Mouse (Mus musculus) right cerebral cortex, postnatal 10 days (tissue): ENCODE results near the gene Fkbp2.
A peak's percentile ranks its signal among the peaks of the same experiment; 100 is the strongest.
"Not testable (repeated sequence)": the region's sequence is repeated elsewhere in the genome, so short reads cannot be mapped to it uniquely, and the experiment has no call there.

Experiments used
- DNase-seq, 2 experiments: peaks; one replicate each; pipeline ENCODE4 v3.0.0; 2021; ENCODE audit warnings: low spot score in 2 of 2

Fkbp2 gene

GRCm38 (mm10) chr19:6991166-6991565, 10.9 kb upstream of the Fkbp2 start:
- DNase-seq = not testable (repeated sequence)

- DNase-seq = no peak
Observed at GRCm38 (mm10) chr19:6990712-6991111, 10.4 kb upstream of the Fkbp2 start.

GRCm38 (mm10) chr19:6989251-6989650, 8.9 kb upstream of the Fkbp2 start:
- peak in 1 of 2 experiments; percentile 33 for DNase-seq

DNA sequence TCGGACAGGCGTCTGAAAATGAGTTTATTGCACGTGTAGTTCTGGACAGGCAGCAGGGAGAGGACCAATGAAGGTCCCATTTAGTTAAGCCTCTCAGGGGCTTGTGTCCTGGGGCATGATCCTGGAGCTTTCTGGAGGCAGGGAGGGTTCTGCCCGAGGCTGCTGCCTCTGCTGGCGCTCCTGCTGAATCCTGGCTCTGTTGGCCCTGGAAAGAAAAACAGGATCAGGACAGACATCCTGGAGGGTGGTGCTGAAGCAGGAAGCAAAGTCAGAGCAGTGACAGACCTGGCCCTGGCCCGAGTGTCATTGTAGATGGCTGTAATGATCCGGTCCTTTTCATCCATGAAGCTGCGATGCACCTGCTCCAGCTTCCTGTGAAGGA, 7.6 kb upstream of the Fkbp2 start:
- no peak for DNase-seq

DNA sequence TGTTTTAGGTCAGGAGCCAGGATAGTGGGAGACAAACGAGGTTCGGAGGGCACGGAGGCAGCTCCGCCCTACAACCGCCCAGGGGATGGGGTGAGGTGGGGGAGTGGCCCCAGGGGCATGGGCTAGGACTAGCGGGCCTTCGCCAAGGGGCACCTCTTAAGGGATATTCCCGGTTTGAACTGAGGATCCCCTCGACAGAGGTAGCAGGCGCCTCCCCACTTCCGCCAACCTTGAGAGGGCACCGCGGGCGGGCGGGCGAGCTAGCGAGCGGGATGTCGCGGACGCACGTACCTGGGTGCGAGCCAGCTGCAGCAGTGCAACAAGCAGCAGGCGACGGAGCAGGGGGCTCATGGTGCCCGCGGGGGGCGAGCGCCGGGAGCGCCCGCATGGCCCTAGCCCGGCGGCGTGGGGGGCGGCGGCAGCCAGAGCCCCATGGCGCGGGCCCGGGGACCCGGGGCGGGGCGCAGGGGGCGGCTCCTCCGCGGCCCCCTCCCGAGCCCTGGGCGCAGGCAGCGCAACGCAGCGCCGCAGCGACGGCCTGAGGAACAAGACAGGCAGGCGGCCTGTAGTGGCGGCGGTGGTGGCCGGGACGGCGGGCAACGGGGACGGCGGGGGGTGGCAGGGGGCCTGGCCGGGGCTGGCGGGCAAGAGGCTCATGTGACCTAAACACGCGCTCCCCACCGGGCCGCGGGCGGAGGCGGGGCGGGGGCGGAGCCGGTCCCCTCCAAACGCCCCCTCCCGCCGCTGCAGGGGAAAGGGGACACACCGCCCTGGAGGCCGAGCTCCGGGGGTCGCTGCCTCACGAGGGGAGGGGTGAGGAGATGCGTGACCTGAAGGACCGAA, 7.0 kb upstream of the Fkbp2 start, which contains the start of gene Vegfb:
Vegfb (minus strand) TSS at position 591 of the 843 bp plus-strand sequence.
- peak in 1 of 2 experiments; percentile 74 for DNase-seq

- DNase-seq = peak in 1 of 2 experiments; percentile 30
Observed at GRCm38 (mm10) chr19:6985951-6986708, 5.8 kb upstream of the Fkbp2 start.

DNA sequence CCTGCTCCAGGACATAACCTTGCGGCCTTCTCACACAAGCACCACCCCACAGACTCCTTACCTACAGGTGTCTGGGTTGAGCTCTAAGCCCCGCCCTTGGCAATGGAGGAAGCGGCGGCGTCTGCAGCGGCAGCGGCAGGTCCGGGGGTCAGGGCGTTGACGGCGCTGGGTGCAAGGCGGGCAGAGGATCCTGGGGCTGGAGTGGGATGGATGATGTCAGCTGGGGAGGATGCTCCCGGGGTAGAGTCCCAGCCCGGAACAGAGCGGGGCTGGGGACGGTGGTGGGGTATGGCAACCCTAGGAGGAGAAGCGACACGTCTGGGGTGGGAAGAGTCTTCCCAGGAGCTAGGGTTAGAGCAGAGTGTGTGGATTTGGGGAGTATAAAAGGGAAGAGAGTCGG, 5.0 kb upstream of the Fkbp2 start:
- peak in 1 of 2 experiments; percentile 28 for DNase-seq

- DNase-seq = no peak
Observed at GRCm38 (mm10) chr19:6983621-6984020, 3.3 kb upstream of the Fkbp2 start.

- DNase-seq = no peak
Observed at GRCm38 (mm10) chr19:6981465-6981864, 1.2 kb upstream of the Fkbp2 start.

DNA sequence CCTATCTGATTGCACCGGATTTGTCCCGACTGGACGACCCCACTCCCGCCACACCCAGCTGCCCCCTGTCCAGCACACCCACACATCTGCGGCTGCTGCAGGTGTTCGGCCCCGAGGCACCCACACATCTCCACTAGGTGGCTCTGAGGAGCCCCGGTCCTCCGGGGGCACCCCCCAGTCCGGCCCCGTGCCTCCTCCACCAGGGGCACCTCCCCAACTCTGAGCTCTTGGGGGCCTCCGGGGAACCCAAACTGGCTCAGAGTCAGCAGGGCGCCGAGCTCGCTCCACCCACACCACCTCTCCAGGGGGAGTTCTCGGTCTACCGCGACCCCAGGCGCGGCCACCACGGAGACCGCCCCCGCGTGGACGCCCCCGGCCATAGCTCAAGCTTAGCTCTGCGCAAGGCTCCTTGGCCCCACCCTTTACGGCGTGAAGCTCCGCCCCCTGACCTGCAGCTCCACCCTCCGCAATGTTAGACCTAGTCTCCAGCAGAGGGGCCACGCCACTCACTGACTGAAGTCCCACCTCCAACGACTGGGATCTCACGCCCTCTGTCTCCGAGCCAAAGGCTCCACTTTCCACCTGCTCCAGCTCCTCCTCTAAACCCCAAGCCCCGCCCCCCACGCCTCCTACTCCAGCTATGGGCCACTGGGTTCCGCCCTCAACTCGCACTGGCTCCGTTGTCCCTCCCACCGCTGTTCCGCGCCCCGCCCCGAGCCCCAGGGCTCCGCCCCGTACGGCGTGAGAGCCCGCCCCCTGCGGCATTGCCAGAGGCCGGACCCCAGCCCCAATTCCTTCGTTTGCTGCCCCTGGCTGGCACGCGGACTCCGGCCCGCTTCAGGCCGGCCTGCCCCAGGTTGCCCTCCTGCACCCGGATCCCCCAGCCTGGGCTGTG, 568 bp downstream of the Fkbp2 start:
- peak; percentile 100 for DNase-seq

DNA sequence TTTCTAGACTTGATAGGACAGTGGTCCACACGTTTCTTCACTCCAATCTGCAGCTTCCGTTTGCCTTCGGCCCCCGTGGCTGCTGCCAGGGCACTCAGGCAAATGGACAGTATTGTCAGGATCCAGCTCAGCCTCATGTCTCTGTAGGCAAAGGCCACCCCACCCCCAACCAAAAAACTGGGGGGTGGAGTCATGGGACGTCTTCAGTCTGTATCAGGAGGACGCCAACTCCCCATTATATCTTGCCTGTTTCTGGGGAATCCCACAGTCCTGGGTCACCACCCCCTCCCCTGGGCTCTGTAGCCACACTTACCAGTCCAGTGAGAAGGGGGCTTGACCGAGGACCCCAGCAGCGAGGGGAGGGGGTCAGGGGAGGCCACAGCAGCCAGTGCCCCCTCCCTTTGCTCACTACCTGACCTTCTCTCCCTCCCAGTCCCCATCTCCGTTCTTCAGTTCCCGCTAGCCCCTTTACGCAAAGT, 1.3 kb downstream of the Fkbp2 start:
- peak; percentile 70 to 81 for DNase-seq

- no peak for DNase-seq
Observed at GRCm38 (mm10) chr19:6978639-6978974, 1.7 kb downstream of the Fkbp2 start.

DNA sequence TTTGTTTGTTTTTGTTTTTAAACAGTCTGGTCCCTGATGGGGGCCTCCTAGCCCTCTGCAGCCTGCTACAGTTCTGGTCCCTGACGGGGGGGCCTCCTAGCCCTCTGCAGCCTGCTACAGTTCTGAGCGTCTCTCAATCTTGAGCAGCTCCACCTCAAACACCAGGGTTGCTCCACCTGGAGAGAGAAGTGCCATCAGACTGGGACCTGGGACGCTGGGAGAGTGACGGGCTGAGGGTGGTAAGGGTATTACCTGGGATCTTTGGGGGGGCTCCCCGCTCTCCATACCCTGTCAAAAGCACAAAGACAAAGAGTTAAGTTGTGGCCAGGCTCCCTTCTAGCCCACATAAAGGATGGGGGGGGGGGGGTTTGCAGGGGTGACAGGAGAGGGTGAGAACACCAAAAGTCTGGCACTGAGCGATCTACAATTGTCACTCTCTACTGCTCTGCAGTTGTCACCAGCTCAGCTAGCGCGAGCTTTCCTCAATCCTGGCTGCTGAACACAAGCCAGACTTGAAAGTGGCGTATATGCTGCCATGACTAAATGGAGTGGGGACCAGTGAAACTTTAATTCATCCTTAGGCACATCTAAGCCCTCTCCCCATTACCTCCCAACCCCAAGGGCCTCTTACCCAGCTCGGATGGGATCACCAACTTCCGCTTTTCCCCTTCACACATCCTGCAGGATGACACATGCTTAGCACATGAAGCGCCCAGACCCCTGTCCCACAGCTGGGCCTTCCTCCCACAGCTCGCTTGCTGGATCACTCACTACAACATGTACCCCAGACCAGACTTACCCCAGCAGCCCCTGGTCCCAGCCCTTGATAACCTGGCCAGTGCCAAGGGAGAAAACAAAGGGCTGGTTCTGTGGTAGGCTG, 2.3 kb downstream of the Fkbp2 start:
- no peak for DNase-seq

- DNase-seq = peak; percentile 89 to 92
Observed at GRCm38 (mm10) chr19:6975537-6976521, 4.5 kb downstream of the Fkbp2 start, which contains the start of gene Plcb3. Plcb3 (minus strand) TSS chr19:6976470.

GRCm38 (mm10) chr19:6974211-6975205, 5.8 kb downstream of the Fkbp2 start, which contains the start of gene Ppp1r14b:
Ppp1r14b (plus strand) TSS chr19:6974968.
- peak; percentile 88 for DNase-seq

- DNase-seq = no peak
Observed at GRCm38 (mm10) chr19:6973581-6974190, 6.6 kb downstream of the Fkbp2 start.

- no peak for DNase-seq
Observed at GRCm38 (mm10) chr19:6972247-6972917, 7.9 kb downstream of the Fkbp2 start.
